Mouse (Mus musculus): Measurements from ENCODE around the gene Rpl21. TPM values are rescaled to one million over a fixed set of nuclear protein-coding genes. Genes with fewer than 3 reads are reported as not detected.

Gene Rpl21
- polyA plus RNA-seq, 1 experiment from 2014 or later: 522 TPM

GRCm38 (mm10) chr5:146856106-146856505 is 23.4 kb downstream of the Rpl21 start:
- H3K4me3 ChIP-seq (ENCODE audit: low read depth, low read length): no peak overlapping the region
- no peaks in the 10 kb centered on the region for H3K4me1 ChIP-seq (replicated peaks; ENCODE audit: control insufficient read depth, insufficient read depth)
- 86% methylated on average over 3 of the region's 3 CpGs for WGBS
- H3K4me2 ChIP-seq (replicated peaks; ENCODE audit: low read depth): no peak overlapping the region
- no peaks in the 10 kb centered on the region for H3K9me3 ChIP-seq (ENCODE audit: control insufficient read depth, low read length)
- TF ChIP-seq EP300 (optimal IDR thresholded peaks at IDR 0.05): no peak
- TF ChIP-seq CTCF (IDR thresholded peaks at IDR 0.05; ENCODE audit: low read depth): peak; percentile 26; the same call in 1 of the 2 replicates
- no peak for ATAC-seq (ENCODE audit: low FRiP score, low TSS enrichment)
- no peak overlapping the region for H3K9ac ChIP-seq (ENCODE audit: low read length)
- DNase-seq (ENCODE audit: low spot score): no peak
- no peaks in the 10 kb centered on the region for H3K36me3 ChIP-seq (ENCODE audit: control insufficient read depth, insufficient read depth, low read length)
- no peaks in the 10 kb centered on the region for H3K27me3 ChIP-seq (ENCODE audit: control insufficient read depth, insufficient read depth, low read length)
- no peak overlapping the region for H3K27ac ChIP-seq (replicated peaks)

GRCm38 (mm10) chr5:146857620-146858019 is 24.9 kb downstream of the Rpl21 start:
- TF ChIP-seq CTCF (IDR thresholded peaks at IDR 0.05; ENCODE audit: low read depth) (no peak), EP300 (optimal IDR thresholded peaks at IDR 0.05) (no peak)
- H3K9ac ChIP-seq (ENCODE audit: low read length): no peak overlapping the region
- H3K36me3 ChIP-seq (ENCODE audit: control insufficient read depth, insufficient read depth, low read length): no peaks in the 10 kb centered on the region
- no peak for DNase-seq (ENCODE audit: low spot score)
- no peak for ATAC-seq (ENCODE audit: low FRiP score, low TSS enrichment)
- H3K27ac ChIP-seq (replicated peaks): no peak overlapping the region
- H3K9me3 ChIP-seq (ENCODE audit: control insufficient read depth, low read length): no peaks in the 10 kb centered on the region
- H3K4me3 ChIP-seq (ENCODE audit: low read depth, low read length): no peak overlapping the region
- WGBS: 71% methylated on average over 8 of the region's 8 CpGs
- no peaks in the 10 kb centered on the region for H3K27me3 ChIP-seq (ENCODE audit: control insufficient read depth, insufficient read depth, low read length)
- no peaks in the 10 kb centered on the region for H3K4me1 ChIP-seq (replicated peaks; ENCODE audit: control insufficient read depth, insufficient read depth)
- no peak overlapping the region for H3K4me2 ChIP-seq (replicated peaks; ENCODE audit: low read depth)

- H3K9me3 ChIP-seq (ENCODE audit: control insufficient read depth, low read length): no peaks in the 10 kb centered on the region
- H3K27ac ChIP-seq (replicated peaks): no peak overlapping the region
- TF ChIP-seq CTCF (IDR thresholded peaks at IDR 0.05; ENCODE audit: low read depth) (no peak), EP300 (optimal IDR thresholded peaks at IDR 0.05) (no peak)
- 94% methylated on average over 9 of the region's 9 CpGs for WGBS
- no peak overlapping the region for H3K4me3 ChIP-seq (ENCODE audit: low read depth, low read length)
- H3K36me3 ChIP-seq (ENCODE audit: control insufficient read depth, insufficient read depth, low read length): no peaks in the 10 kb centered on the region
- no peaks in the 10 kb centered on the region for H3K27me3 ChIP-seq (ENCODE audit: control insufficient read depth, insufficient read depth, low read length)
- no peak overlapping the region for H3K4me2 ChIP-seq (replicated peaks; ENCODE audit: low read depth)
- DNase-seq (ENCODE audit: low spot score) (no peak), ATAC-seq (ENCODE audit: low FRiP score, low TSS enrichment) (no peak)
- H3K4me1 ChIP-seq (replicated peaks; ENCODE audit: control insufficient read depth, insufficient read depth): no peaks in the 10 kb centered on the region
- no peak overlapping the region for H3K9ac ChIP-seq (ENCODE audit: low read length)
Observed at GRCm38 (mm10) chr5:146858772-146859171, 26.1 kb downstream of the Rpl21 start.

- Histone ChIP-seq H3K4me3 (ENCODE audit: low read depth, low read length) (no peak overlapping the region), H3K4me2 (replicated peaks; ENCODE audit: low read depth) (no peak overlapping the region), H3K27me3 (ENCODE audit: control insufficient read depth, insufficient read depth, low read length) (no peaks in the 10 kb centered on the region), H3K27ac (replicated peaks) (no peak overlapping the region), H3K36me3 (ENCODE audit: control insufficient read depth, insufficient read depth, low read length) (no peaks in the 10 kb centered on the region), H3K9me3 (ENCODE audit: control insufficient read depth, low read length) (no peaks in the 10 kb centered on the region), H3K9ac (ENCODE audit: low read length) (no peak overlapping the region), H3K4me1 (replicated peaks; ENCODE audit: control insufficient read depth, insufficient read depth) (no peaks in the 10 kb centered on the region)
- 78% methylated on average over 8 of the region's 8 CpGs for WGBS
- DNase-seq (ENCODE audit: low spot score) (no peak), ATAC-seq (ENCODE audit: low FRiP score, low TSS enrichment) (no peak)
- TF ChIP-seq EP300 (optimal IDR thresholded peaks at IDR 0.05) (no peak), CTCF (IDR thresholded peaks at IDR 0.05; ENCODE audit: low read depth) (no peak)
Observed at GRCm38 (mm10) chr5:146859246-146859645, 26.6 kb downstream of the Rpl21 start.

- no peaks in the 10 kb centered on the region for H3K27me3 ChIP-seq (ENCODE audit: control insufficient read depth, insufficient read depth, low read length)
- ATAC-seq (ENCODE audit: low FRiP score, low TSS enrichment) (0 out of 2 replicates have a peak, but pooled peaks have one; percentile 20), DNase-seq (ENCODE audit: low spot score) (peak; percentile 52)
- no peak overlapping the region for H3K9ac ChIP-seq (ENCODE audit: low read length)
- H3K9me3 ChIP-seq (ENCODE audit: control insufficient read depth, low read length): no peaks in the 10 kb centered on the region
- TF ChIP-seq CTCF (IDR thresholded peaks at IDR 0.05; ENCODE audit: low read depth): no peak
- TF ChIP-seq EP300 (optimal IDR thresholded peaks at IDR 0.05): no peak
- H3K4me3 ChIP-seq (ENCODE audit: low read depth, low read length): no peak overlapping the region
- no peak overlapping the region for H3K27ac ChIP-seq (replicated peaks)
- 64% methylated on average over 18 of the region's 18 CpGs for WGBS
- no peaks in the 10 kb centered on the region for H3K36me3 ChIP-seq (ENCODE audit: control insufficient read depth, insufficient read depth, low read length)
- no peaks in the 10 kb centered on the region for H3K4me1 ChIP-seq (replicated peaks; ENCODE audit: control insufficient read depth, insufficient read depth)
- no peak overlapping the region for H3K4me2 ChIP-seq (replicated peaks; ENCODE audit: low read depth)
Observed at GRCm38 (mm10) chr5:146860222-146860998, 27.7 kb downstream of the Rpl21 start.

GRCm38 (mm10) chr5:146861588-146861987 is 28.9 kb downstream of the Rpl21 start:
- H3K9me3 ChIP-seq (ENCODE audit: control insufficient read depth, low read length): no peaks in the 10 kb centered on the region
- ATAC-seq (ENCODE audit: low FRiP score, low TSS enrichment): no peak
- WGBS: 38% methylated on average over 7 of the region's 7 CpGs
- peak; percentile 36 for DNase-seq (ENCODE audit: low spot score)
- no peak overlapping the region for H3K9ac ChIP-seq (ENCODE audit: low read length)
- H3K27me3 ChIP-seq (ENCODE audit: control insufficient read depth, insufficient read depth, low read length): no peaks in the 10 kb centered on the region
- H3K27ac ChIP-seq (replicated peaks): no peak overlapping the region
- no peaks in the 10 kb centered on the region for H3K4me1 ChIP-seq (replicated peaks; ENCODE audit: control insufficient read depth, insufficient read depth)
- no peak overlapping the region for H3K4me3 ChIP-seq (ENCODE audit: low read depth, low read length)
- TF ChIP-seq CTCF (IDR thresholded peaks at IDR 0.05; ENCODE audit: low read depth) (no peak), EP300 (optimal IDR thresholded peaks at IDR 0.05) (no peak)
- no peaks in the 10 kb centered on the region for H3K36me3 ChIP-seq (ENCODE audit: control insufficient read depth, insufficient read depth, low read length)
- H3K4me2 ChIP-seq (replicated peaks; ENCODE audit: low read depth): no peak overlapping the region
